24 mouse cellular contexts compared by ENCODE assay signal in genomic region chr14:27811649-27812048, GRCm38 (mm10).
A peak's percentile ranks its signal among the peaks of the same experiment; 100 is the strongest.
DNase-seq lines count a peak whose midpoint lies in the region; ATAC-seq and TF ChIP-seq lines count a peak whose summit lies in the region.
"Had no signal": no experiment of that assay in that cellular context is flagged by ENCODE, and none has a peak within 500 bp of the region (broad histone marks: within the 10 kb centered on the region; RNA-seq: fewer than 3 reads in every experiment).

No protein-coding gene starts in this region.

- no peak overlapping the region for H3K27ac ChIP-seq in heart, embryonic 12.5 days (ENCODE audit: poor library complexity, severe bottlenecking)
- no peak overlapping the region for H3K27ac ChIP-seq in liver, adult 2 months (replicated peaks; ENCODE audit: insufficient read depth, low read depth, low read length)
- H3K27ac ChIP-seq in liver, embryonic 11.5 days (ENCODE audit: low read depth, low read length) = no peak overlapping the region
- H3K27ac ChIP-seq: forebrain, embryonic 12.5 days; hindbrain, embryonic 13.5 days; liver, embryonic 14.5 days; macrophage had no signal

- no peak overlapping the region for H3K4me2 ChIP-seq in heart, embryonic 12.5 days
- H3K4me2 ChIP-seq in liver, embryonic 11.5 days = no peak overlapping the region
- H3K4me2 ChIP-seq: embryonic facial prominence, embryonic 15.5 days; forebrain, embryonic 12.5 days; hindbrain, embryonic 13.5 days had no signal

- DNase-seq in heart, adult 9 months (ENCODE audit: low spot score in 2 of 2) = peak; percentile 5 to 14
- DNase-seq in liver, adult 2 months (ENCODE audit: extremely low read depth, low read depth, low spot score) = peak; percentile 70
- no peak for DNase-seq in liver, embryonic 11.5 days (ENCODE audit: low spot score)
- DNase-seq in lung, postnatal 36 days = peak; percentile 3
- DNase-seq in lung, postnatal 4 days = no peak
- DNase-seq: adrenal gland, adult 2 months; adrenal gland, postnatal 36 days; cerebellum, adult 18-20 months; cerebellum, postnatal 10 days; forebrain, postnatal 0 days; kidney, postnatal 36 days; layer of hippocampus, postnatal 36 days; left cerebral cortex, postnatal 4 days; midbrain, embryonic 14.5 days had no signal

- H3K4me3 ChIP-seq in heart, embryonic 12.5 days = no peak overlapping the region
- no peak overlapping the region for H3K4me3 ChIP-seq in liver, adult 2 months (ENCODE audit: insufficient read depth, low read depth, low read length)
- H3K4me3 ChIP-seq in liver, embryonic 11.5 days (ENCODE audit: low read depth, low read length) = no peak overlapping the region
- H3K4me3 ChIP-seq: embryonic facial prominence, embryonic 15.5 days; forebrain, embryonic 12.5 days; hindbrain, embryonic 13.5 days had no signal

- 0 out of 2 replicates have a peak, but pooled peaks cover 2% of the 10 kb centered on the region for H3K9me3 ChIP-seq in heart, embryonic 12.5 days (replicated peaks)
- no peaks in the 10 kb centered on the region for H3K9me3 ChIP-seq in liver, embryonic 11.5 days (ENCODE audit: control insufficient read depth, low read length)
- H3K9me3 ChIP-seq: embryonic facial prominence, embryonic 15.5 days; forebrain, embryonic 12.5 days; hindbrain, embryonic 13.5 days had no signal

- TF ChIP-seq POLR2A in liver, adult 2 months (IDR thresholded peaks at IDR 0.05; ENCODE audit: extremely low read depth, insufficient read depth, low read length) = no peak

- peaks cover 13% of the 10 kb centered on the region for H3K4me1 ChIP-seq in heart, embryonic 12.5 days (replicated peaks)
- H3K4me1 ChIP-seq in liver, adult 2 months (ENCODE audit: control insufficient read depth, insufficient read depth, low read length) = peaks cover 2% of the 10 kb centered on the region
- H3K4me1 ChIP-seq in liver, embryonic 11.5 days (replicated peaks; ENCODE audit: control insufficient read depth, insufficient read depth, low read length) = no peaks in the 10 kb centered on the region; the same call in 1 of the 2 replicates

- H3K79me2 ChIP-seq in liver, adult 2 months (ENCODE audit: control insufficient read depth, insufficient read depth, low read length) = no peaks in the 10 kb centered on the region

- no peak for ATAC-seq in heart, embryonic 12.5 days (ENCODE audit: insufficient number of reproducible peaks, low FRiP score)
- ATAC-seq in liver, embryonic 11.5 days (replicated peaks; ENCODE audit: low FRiP score) = no peak
- no peak for ATAC-seq in megakaryocyte progenitor cell, adult 5-6 weeks (replicated peaks; ENCODE audit: poor library complexity)
- ATAC-seq: activated CD4-positive, CD25-positive, alpha-beta regulatory T cell, adult 4 months; forebrain, postnatal 0 days; intestine, embryonic 16.5 days had no signal

- 84% methylated on average over 3 of the region's 3 CpGs for WGBS in heart, embryonic 12.5 days
- WGBS in liver, adult 2 months = 36% methylated on average over 3 of the region's 3 CpGs
- 86% methylated on average over 3 of the region's 3 CpGs for WGBS in liver, embryonic 11.5 days

- no peak overlapping the region for H3K9ac ChIP-seq in heart, embryonic 12.5 days
- H3K9ac ChIP-seq in liver, adult 2 months (ENCODE audit: low read depth, low read length) = no peak overlapping the region
- H3K9ac ChIP-seq in liver, embryonic 11.5 days (ENCODE audit: low read depth, low read length) = no peak overlapping the region
- H3K9ac ChIP-seq: embryonic facial prominence, embryonic 15.5 days; forebrain, embryonic 12.5 days; forebrain, postnatal 0 days; hindbrain, embryonic 13.5 days; liver, embryonic 14.5 days had no signal

- H3K27me3 ChIP-seq in heart, embryonic 12.5 days (replicated peaks) = no peaks in the 10 kb centered on the region
- H3K27me3 ChIP-seq in liver, adult 2 months (ENCODE audit: control insufficient read depth, insufficient read depth, low read length) = no peaks in the 10 kb centered on the region
- H3K27me3 ChIP-seq in liver, embryonic 11.5 days (replicated peaks; ENCODE audit: control insufficient read depth, insufficient read depth, low read length) = no peaks in the 10 kb centered on the region
- H3K27me3 ChIP-seq: CH12.LX; embryonic facial prominence, embryonic 15.5 days; hindbrain, embryonic 13.5 days had no signal

- no peak for TF ChIP-seq CTCF in liver, adult 2 months (IDR thresholded peaks at IDR 0.05; ENCODE audit: low read depth, low read length)

- H3K36me3 ChIP-seq in heart, embryonic 12.5 days = no peaks in the 10 kb centered on the region
- no peaks in the 10 kb centered on the region for H3K36me3 ChIP-seq in liver, adult 2 months (ENCODE audit: control insufficient read depth, insufficient read depth, low read length)
- H3K36me3 ChIP-seq in liver, embryonic 11.5 days (ENCODE audit: control insufficient read depth, insufficient read depth, low read length) = no peaks in the 10 kb centered on the region
- H3K36me3 ChIP-seq: embryonic facial prominence, embryonic 15.5 days; forebrain, embryonic 12.5 days; hindbrain, embryonic 13.5 days had no signal

Comparison
In these comparisons a context has a peak if more than half of its experiments do, and no peak if none do; other contexts are left out.
1. DNase-seq: peak in heart, adult 9 months (2 of 2), liver, adult 2 months (single experiment) and lung, postnatal 36 days (single experiment); none in liver, embryonic 11.5 days (single experiment) and lung, postnatal 4 days (0 of 2).